Mouse (Mus musculus): ENCODE measurements at regions not wholly inside any gene's neighbourhood (a gene's known extent, or its start where the extent isn't known, plus 50 kb on each side); places are given as distances from the start of the nearest gene placed in this dataset.
"Not testable (repeated sequence)": the region's sequence is repeated elsewhere in the genome, so short reads cannot be mapped to it uniquely, and the experiment has no call there.

- ATAC-seq (replicated peaks; ENCODE audit: poor library complexity, severe bottlenecking) = no peak
Measured at GRCm38 (mm10) chr7:73827549-73827948, 87.4 kb downstream of the Fam174b start.

DNA sequence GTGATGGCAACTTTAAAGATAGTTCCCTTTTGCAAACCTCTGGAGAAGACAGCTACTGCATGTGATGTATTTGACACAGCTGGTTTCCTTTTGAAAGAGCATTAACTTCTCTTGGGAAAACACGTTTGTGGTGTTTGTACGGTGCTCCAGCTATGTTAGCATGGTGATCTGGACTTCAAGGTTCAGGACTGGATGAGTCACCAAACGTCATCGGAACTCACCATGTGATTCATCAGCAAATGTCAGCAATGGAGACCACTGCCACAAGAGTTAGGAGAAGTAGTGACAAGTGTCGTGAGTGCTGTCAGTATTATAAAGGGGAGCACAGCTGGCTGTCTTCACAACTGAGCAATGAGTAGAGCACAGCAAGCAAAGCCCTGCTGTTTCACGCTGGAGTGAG is 90.5 kb downstream of the Fam174b start:
- ATAC-seq (replicated peaks; ENCODE audit: poor library complexity, severe bottlenecking) = no peak

- ATAC-seq (replicated peaks; ENCODE audit: poor library complexity, severe bottlenecking) = no peak
Measured at GRCm38 (mm10) chr7:73840381-73840780, 100.3 kb downstream of the Fam174b start.

DNA sequence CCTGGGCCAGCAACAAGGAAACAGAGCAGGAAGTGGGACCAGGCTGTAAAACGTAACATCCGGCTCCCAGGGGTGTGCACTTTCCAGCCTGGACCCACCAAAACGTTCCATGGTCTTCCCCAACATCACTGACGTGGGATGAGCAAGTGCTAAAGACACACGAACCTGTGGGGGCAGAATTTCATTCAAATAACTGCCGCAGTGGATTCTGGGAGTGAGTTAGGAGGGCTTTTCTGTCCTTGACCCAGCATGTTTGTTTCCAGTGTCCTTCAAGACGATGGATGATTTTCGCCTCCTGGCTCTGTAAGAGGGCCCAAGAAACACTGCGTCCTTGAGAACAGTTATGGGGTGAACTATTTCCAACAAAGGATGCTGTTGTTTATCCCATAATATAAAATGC is 112.1 kb downstream of the Fam174b start:
- ATAC-seq (replicated peaks; ENCODE audit: poor library complexity, severe bottlenecking) = no peak

GRCm38 (mm10) chr7:73853296-73853950 is 113.3 kb downstream of the Fam174b start:
- ATAC-seq (replicated peaks; ENCODE audit: poor library complexity, severe bottlenecking) = not testable (repeated sequence)

- peak; percentile 68 for ATAC-seq (replicated peaks; ENCODE audit: poor library complexity, severe bottlenecking)
Measured at GRCm38 (mm10) chr7:73855489-73855888, 115.4 kb downstream of the Fam174b start.

DNA sequence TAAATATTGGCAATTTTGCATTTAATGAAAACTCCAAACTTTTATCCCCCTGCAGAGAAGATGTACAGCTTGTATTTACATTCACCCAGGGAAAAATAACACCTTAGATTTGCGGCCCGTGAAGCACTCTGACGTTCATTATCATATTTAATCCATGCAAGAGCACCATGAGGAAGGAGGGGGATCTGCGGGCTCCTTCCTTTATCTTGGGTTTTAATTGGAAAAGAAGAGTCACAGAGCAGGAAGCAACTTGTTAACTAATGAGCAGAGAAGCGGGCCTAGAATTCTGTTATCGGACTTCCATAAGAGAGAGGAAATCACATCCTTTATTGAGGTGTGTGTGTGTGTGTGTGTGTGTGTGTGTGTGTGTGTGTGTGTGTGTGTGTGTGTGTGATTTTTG is 116.8 kb downstream of the Fam174b start:
- ATAC-seq (replicated peaks; ENCODE audit: poor library complexity, severe bottlenecking) = no peak

DNA sequence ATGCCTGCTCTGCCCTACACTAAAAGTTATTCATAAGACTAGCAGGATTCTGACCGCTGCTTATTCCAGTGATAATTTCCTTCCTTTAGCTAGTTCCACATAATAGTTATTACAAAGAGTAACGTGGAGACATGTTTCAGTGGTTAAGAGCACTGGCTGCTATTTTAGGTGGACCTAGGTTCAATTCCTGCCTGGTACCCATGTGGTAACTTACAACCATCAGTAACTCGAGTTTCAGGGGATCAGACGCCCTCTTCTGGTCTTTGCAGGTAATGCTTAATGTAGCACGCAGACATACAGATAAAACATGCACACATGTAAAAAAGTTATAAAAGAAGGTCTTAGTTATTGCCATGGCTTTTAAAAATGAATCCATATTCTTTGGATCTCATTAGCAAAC is 125.0 kb downstream of the Fam174b start:
- no peak for ATAC-seq (replicated peaks; ENCODE audit: poor library complexity, severe bottlenecking)

- ATAC-seq (replicated peaks; ENCODE audit: poor library complexity, severe bottlenecking) = no peak
Measured at GRCm38 (mm10) chr7:73872181-73872580, 132.1 kb downstream of the Fam174b start.

GRCm38 (mm10) chr7:73881252-73882042 is 132.0 kb downstream of the St8sia2 start:
- no peak for ATAC-seq (replicated peaks; ENCODE audit: poor library complexity, severe bottlenecking)

DNA sequence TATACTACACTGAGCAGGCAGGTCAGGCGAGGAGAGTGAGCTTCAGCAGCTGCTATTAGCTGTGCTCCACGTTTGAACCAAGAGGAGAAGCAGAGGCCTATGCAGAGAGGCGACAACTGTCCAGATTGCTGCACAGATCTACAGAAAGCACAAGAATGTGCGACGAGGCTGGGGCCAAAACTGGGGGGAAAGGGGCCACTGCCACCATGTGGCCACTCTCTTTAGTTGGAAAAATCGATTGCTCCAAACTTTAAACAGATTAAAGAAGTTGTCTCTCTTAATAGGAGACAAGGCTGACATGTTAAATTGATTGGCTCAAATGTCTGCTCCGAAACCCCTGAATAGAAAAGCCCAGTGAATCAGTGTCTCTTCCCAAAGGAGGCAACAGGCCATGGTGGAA is 127.3 kb downstream of the St8sia2 start:
- no peak for ATAC-seq (replicated peaks; ENCODE audit: poor library complexity, severe bottlenecking)

Measured in granulocyte monocyte progenitor cell, adult 5-6 weeks (primary cell).